26 mouse cellular contexts compared by ENCODE assay signal in the genomic region with DNA sequence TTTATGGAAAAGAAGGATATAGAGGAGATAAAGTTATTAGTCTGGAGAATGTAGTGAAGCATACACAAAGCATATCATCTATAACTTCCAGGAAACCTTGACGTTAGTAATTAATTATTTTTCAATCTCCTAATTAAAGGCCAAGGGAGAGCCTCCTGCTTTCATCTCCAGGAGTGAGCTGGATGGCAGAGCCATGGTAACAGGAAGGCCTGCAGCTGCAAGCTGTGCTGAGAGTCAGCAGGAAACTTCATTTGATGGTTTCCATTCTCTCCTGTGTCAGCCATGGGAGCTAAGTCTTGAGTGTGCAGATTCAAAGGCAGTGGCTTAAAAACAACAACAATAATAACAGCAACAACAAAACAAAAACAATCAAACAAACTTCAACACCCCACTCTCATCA.
"Had no signal": no experiment of that assay in that cellular context is flagged by ENCODE, and none has a peak within 500 bp of the region (broad histone marks: within the 10 kb centered on the region; RNA-seq: fewer than 3 reads in every experiment).

No protein-coding gene starts in this region.

- H3K36me3 ChIP-seq: heart, embryonic 10.5 days; heart, embryonic 12.5 days; hindbrain, embryonic 10.5 days; hindbrain, embryonic 12.5 days; hindbrain, embryonic 15.5 days; intestine, embryonic 15.5 days; limb, embryonic 10.5 days; limb, embryonic 12.5 days; liver, embryonic 13.5 days had no signal

- DNase-seq: gastrocnemius, adult 2 months; gastrocnemius, postnatal 10 days; gastrocnemius, postnatal 25 days; heart, adult 18-20 months; heart, postnatal 10 days; heart, postnatal 4 days; kidney, adult 18-20 months; kidney, adult 8-10 months; kidney, postnatal 10 days; kidney, postnatal 25 days; kidney, postnatal 4 days; liver; liver, embryonic 13.5 days had no signal

- ATAC-seq: inflammation-experienced regulatory T-cells, adult 6 months; intestine, embryonic 15.5 days; intestine, postnatal 0 days had no signal

- H3K27me3 ChIP-seq: heart, embryonic 12.5 days; hindbrain, embryonic 12.5 days; hindbrain, embryonic 15.5 days; intestine, embryonic 15.5 days; limb, embryonic 12.5 days; liver, embryonic 13.5 days had no signal

- H3K9ac ChIP-seq: heart, embryonic 12.5 days; hindbrain, embryonic 12.5 days; hindbrain, embryonic 15.5 days; intestine, embryonic 15.5 days; limb, embryonic 12.5 days; liver, embryonic 13.5 days had no signal

- H3K4me1 ChIP-seq: heart, embryonic 10.5 days; hindbrain, embryonic 10.5 days; hindbrain, embryonic 12.5 days; hindbrain, embryonic 15.5 days; intestine, embryonic 15.5 days; limb, embryonic 10.5 days; limb, embryonic 12.5 days; liver, embryonic 13.5 days had no signal

- H3K27ac ChIP-seq: gastrocnemius, adult 2 months; heart, embryonic 10.5 days; hindbrain, embryonic 10.5 days; hindbrain, embryonic 12.5 days; hindbrain, embryonic 15.5 days; intestine, embryonic 15.5 days; layer of hippocampus, adult 2 months; left cerebral cortex, adult 2 months; limb, embryonic 10.5 days; limb, embryonic 12.5 days; liver, embryonic 13.5 days had no signal

- H3K4me3 ChIP-seq: gastrocnemius, adult 2 months; heart, embryonic 10.5 days; heart, embryonic 12.5 days; hindbrain, embryonic 10.5 days; hindbrain, embryonic 12.5 days; hindbrain, embryonic 15.5 days; intestine, embryonic 15.5 days; layer of hippocampus, adult 2 months; left cerebral cortex, adult 2 months; limb, embryonic 10.5 days; limb, embryonic 12.5 days; liver, embryonic 13.5 days had no signal

- H3K4me2 ChIP-seq: heart, embryonic 12.5 days; hindbrain, embryonic 12.5 days; hindbrain, embryonic 15.5 days; intestine, embryonic 15.5 days; limb, embryonic 12.5 days; liver, embryonic 11.5 days; liver, embryonic 13.5 days had no signal

- H3K9me3 ChIP-seq: heart, embryonic 10.5 days; heart, embryonic 12.5 days; hindbrain, embryonic 10.5 days; hindbrain, embryonic 12.5 days; hindbrain, embryonic 15.5 days; intestine, embryonic 15.5 days; limb, embryonic 10.5 days; limb, embryonic 12.5 days; liver, embryonic 13.5 days had no signal
